Mouse (Mus musculus) left cerebral cortex, postnatal 10 days (tissue): ENCODE measurements around the gene Cdc5l. TPM values are rescaled to one million over a fixed set of nuclear protein-coding genes. Genes with fewer than 3 reads are reported as not detected.
"Not testable (repeated sequence)": the region's sequence is repeated elsewhere in the genome, so short reads cannot be mapped to it uniquely, and the experiment has no call there.

Source experiments
- DNase-seq, 2 experiments: peaks; one replicate each; pipeline ENCODE4 v3.0.0; 2021 to 2022; ENCODE audit warnings: low spot score in 2 of 2, mixed read lengths in 1 of 2; ENCODE audit errors: extremely low spot score in 1 of 2
- intact Hi-C: fragments of 180-260 bp; cut with DNase I; formaldehyde crosslinking; loops from one replicate; pipeline ENCODE4 v1.15.1; 2025
- total RNA-seq, 2 experiments: library from RNA; stranded (reverse); gene quantifications; 2 replicates each; pipeline ENCODE4 v1.2.3; 2021

The Cdc5l gene
- total RNA-seq, 2 experiments from 2014 or later = 47.3 to 48.0 TPM

- DNase-seq = no peak
- intact Hi-C loops = no loop called here
These were observed 16.0 kb upstream of the Cdc5l start for GRCm38 (mm10) chr17:45449586-45449985.

GRCm38 (mm10) chr17:45447063-45447462 is 13.5 kb upstream of the Cdc5l start:
- intact Hi-C loops = no loop called here
- DNase-seq = no peak

- intact Hi-C loops = no loop called here
- DNase-seq = no peak
These were observed 12.4 kb upstream of the Cdc5l start for GRCm38 (mm10) chr17:45445923-45446322.

GRCm38 (mm10) chr17:45434262-45434590 is 689 bp upstream of the Cdc5l start:
- intact Hi-C loops = no loop called here

GRCm38 (mm10) chr17:45432706-45433398 is 685 bp downstream of the Cdc5l start:
- intact Hi-C loops = no loop called here

More at GRCm38 (mm10) chr17:45434262-45434590, 689 bp upstream of the Cdc5l start:
- DNase-seq = no peak

GRCm38 (mm10) chr17:45432007-45432406 is 1.5 kb downstream of the Cdc5l start:
- DNase-seq = no peak
- intact Hi-C loops = no loop called here

More at GRCm38 (mm10) chr17:45432706-45433398, 685 bp downstream of the Cdc5l start:
- peak; percentile 25 to 68 for DNase-seq

GRCm38 (mm10) chr17:45417387-45417786 is 16.1 kb downstream of the Cdc5l start:
- DNase-seq = no peak
- intact Hi-C loops = no loop called here

GRCm38 (mm10) chr17:45411617-45412016 is 21.9 kb downstream of the Cdc5l start:
- DNase-seq, intact Hi-C loops: not testable (repeated sequence)

GRCm38 (mm10) chr17:45408719-45409118 is 24.8 kb downstream of the Cdc5l start:
- no peak for DNase-seq
- intact Hi-C loops = loop anchor here (10.0 kb wide), 1 partner anchor 1144 kb away; no protein-coding TSS in a partner anchor

- intact Hi-C loops = loop anchor here (10.0 kb wide), 1 partner anchor 1141 kb away; no protein-coding TSS in a partner anchor
- DNase-seq = peak in 1 of 2 experiments; percentile 35
These were observed 27.3 kb downstream of the Cdc5l start for GRCm38 (mm10) chr17:45406281-45406680.

- DNase-seq = peak; percentile 35 to 68
- intact Hi-C loops = loop anchor here (10.0 kb wide), 1 partner anchor 1138 kb away; no protein-coding TSS in a partner anchor
These were observed 30.3 kb downstream of the Cdc5l start for GRCm38 (mm10) chr17:45403207-45403606.

GRCm38 (mm10) chr17:45402601-45403000 is 30.9 kb downstream of the Cdc5l start:
- intact Hi-C loops = loop anchor here (10.0 kb wide), 1 partner anchor 1138 kb away; no protein-coding TSS in a partner anchor
- no peak for DNase-seq

GRCm38 (mm10) chr17:45402126-45402525 is 31.4 kb downstream of the Cdc5l start:
- no peak for DNase-seq
- intact Hi-C loops = loop anchor here (10.0 kb wide), 1 partner anchor 1137 kb away; no protein-coding TSS in a partner anchor

- intact Hi-C loops = loop anchor here (10.0 kb wide), 1 partner anchor 1137 kb away; no protein-coding TSS in a partner anchor
- no peak for DNase-seq
These were observed 32.2 kb downstream of the Cdc5l start for GRCm38 (mm10) chr17:45401126-45401905.

- no peak for DNase-seq
- intact Hi-C loops = no loop called here
These were observed 35.5 kb downstream of the Cdc5l start for GRCm38 (mm10) chr17:45398021-45398420.

GRCm38 (mm10) chr17:45397541-45397940 is 36.0 kb downstream of the Cdc5l start:
- intact Hi-C loops = no loop called here

GRCm38 (mm10) chr17:45394612-45395011 is 38.9 kb downstream of the Cdc5l start:
- no peak for DNase-seq
- intact Hi-C loops = no loop called here

More at GRCm38 (mm10) chr17:45397541-45397940, 36.0 kb downstream of the Cdc5l start:
- DNase-seq = no peak

- no peak for DNase-seq
- intact Hi-C loops = no loop called here
These were observed 39.8 kb downstream of the Cdc5l start for GRCm38 (mm10) chr17:45393765-45394164.

GRCm38 (mm10) chr17:45389896-45390295 is 43.6 kb downstream of the Cdc5l start:
- DNase-seq = no peak
- intact Hi-C loops = no loop called here

GRCm38 (mm10) chr17:45386986-45387385 is 46.6 kb downstream of the Cdc5l start:
- DNase-seq = no peak
- intact Hi-C loops = no loop called here
